In the genomic region with DNA sequence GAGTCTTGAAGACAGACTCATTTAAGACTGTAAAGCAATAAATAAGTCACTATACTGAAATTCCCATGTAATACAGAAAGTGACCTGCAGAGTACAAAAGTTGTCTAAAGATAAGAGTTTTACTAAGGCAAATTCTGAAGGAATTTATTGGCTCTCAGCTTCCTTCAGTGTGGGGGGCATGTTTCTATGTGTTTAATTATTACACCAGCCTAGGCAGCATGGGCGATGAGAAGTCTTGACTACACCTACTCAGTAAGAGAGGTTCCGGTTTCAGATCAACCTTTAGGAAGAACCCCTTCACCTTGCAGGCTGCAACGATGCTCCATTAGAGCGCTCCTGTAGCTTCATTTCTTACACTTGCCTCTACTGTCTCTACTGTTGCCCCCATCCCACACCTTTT, we compare ENCODE assay signal across 21 mouse cellular contexts. TPM values are rescaled to one million over a fixed set of nuclear protein-coding genes. Genes with fewer than 3 reads are reported as not detected.
"Had no signal": no experiment of that assay in that cellular context is flagged by ENCODE, and none has a peak within 500 bp of the region (broad histone marks: within the 10 kb centered on the region; RNA-seq: fewer than 3 reads in every experiment).

No protein-coding gene starts in this region.

- H3K36me3 ChIP-seq: lung, embryonic 15.5 days; midbrain, embryonic 13.5 days; midbrain, embryonic 15.5 days; neural tube, embryonic 12.5 days; stomach, embryonic 15.5 days had no signal

- H3K27ac ChIP-seq: lung, embryonic 15.5 days; macrophage; midbrain, embryonic 13.5 days; midbrain, embryonic 15.5 days; neural tube, embryonic 12.5 days; stomach, embryonic 15.5 days; stomach, postnatal 0 days had no signal

- H3K9ac ChIP-seq: lung, embryonic 15.5 days; midbrain, embryonic 13.5 days; midbrain, embryonic 15.5 days; neural tube, embryonic 12.5 days; stomach, embryonic 15.5 days had no signal

- DNase-seq: lung, adult 2 months; lung, postnatal 14 days; lung, postnatal 36 days; right cerebral cortex, postnatal 14 days; thymus, adult 2 months; thymus, postnatal 25 days; thymus, postnatal 4 days had no signal

- H3K4me1 ChIP-seq: lung, embryonic 15.5 days; megakaryocyte, embryonic 14.5 days; midbrain, embryonic 13.5 days; midbrain, embryonic 15.5 days; neural tube, embryonic 12.5 days; stomach, embryonic 15.5 days had no signal

- ATAC-seq: lung, postnatal 0 days; midbrain, embryonic 13.5 days; midbrain, embryonic 15.5 days had no signal

- H3K27me3 ChIP-seq: lung, embryonic 15.5 days; megakaryocyte, embryonic 14.5 days; midbrain, embryonic 13.5 days; midbrain, embryonic 15.5 days; neural tube, embryonic 12.5 days; stomach, embryonic 15.5 days had no signal

- H3K9me3 ChIP-seq: lung, embryonic 15.5 days; megakaryocyte, embryonic 14.5 days; midbrain, embryonic 13.5 days; midbrain, embryonic 15.5 days; neural tube, embryonic 12.5 days; stomach, embryonic 15.5 days had no signal

- H3K4me2 ChIP-seq: lung, embryonic 15.5 days; midbrain, embryonic 11.5 days; midbrain, embryonic 13.5 days; midbrain, embryonic 15.5 days; neural tube, embryonic 12.5 days; stomach, embryonic 15.5 days had no signal

- H3K4me3 ChIP-seq: lung, embryonic 15.5 days; megakaryocyte, embryonic 14.5 days; midbrain, embryonic 13.5 days; midbrain, embryonic 15.5 days; neural tube, embryonic 12.5 days; stomach, embryonic 15.5 days had no signal

RNA-seq across cellular contexts. Expression of a gene that starts 13.6 kb away (rescaled TPM):
- total RNA-seq: megakaryocyte progenitor cell, adult 5-6 weeks; monocyte, adult 5-6 weeks; neutrophil, adult 5-6 weeks had no signal
- polyA plus RNA-seq: macrophage had no signal

RNA-seq across cellular contexts. Expression of a gene that starts 26.0 kb away (rescaled TPM):
- total RNA-seq: monocyte, adult 5-6 weeks; neutrophil, adult 5-6 weeks had no signal
- polyA plus RNA-seq: macrophage had no signal

RNA-seq across cellular contexts. Expression of a gene that starts 37.5 kb away (rescaled TPM):
- polyA plus RNA-seq: lung, adult 2 months; spleen, adult 2 months; thymus, adult 2 months had no signal

RNA-seq across cellular contexts. Expression of a gene that starts 51.6 kb away (rescaled TPM):
- total RNA-seq: monocyte, adult 5-6 weeks; neutrophil, adult 5-6 weeks had no signal
- polyA plus RNA-seq: macrophage; thymus, adult 2 months had no signal
